Mouse (Mus musculus) C2C12 (cell line): Measurements from ENCODE around the gene Phyhd1. TPM values are rescaled to one million over a fixed set of nuclear protein-coding genes. Genes with fewer than 3 reads are reported as not detected.

Source experiments
- H3K27me3 ChIP-seq: one replicate; pipeline ENCODE4 v1.6.1; 2011; ENCODE audit not compliant: control insufficient read depth, insufficient read depth, insufficient read length
- H3K36me3 ChIP-seq: one replicate; pipeline ENCODE4 v1.6.1; 2011; ENCODE audit not compliant: control insufficient read depth, insufficient read depth
- H3K4me3 ChIP-seq: one replicate; pipeline ENCODE4 v1.5.1; 2011; ENCODE audit warnings: mild to moderate bottlenecking, control low read depth; ENCODE audit not compliant: poor library complexity, insufficient read depth, severe bottlenecking
- H3K79me2 ChIP-seq: one replicate; pipeline ENCODE4 v1.6.1; 2011; ENCODE audit not compliant: control insufficient read depth, insufficient read depth
- H3K79me3 ChIP-seq: one replicate; pipeline ENCODE4 v1.6.1; 2011; ENCODE audit warnings: low read depth, control low read depth
- H3ac ChIP-seq: one replicate; pipeline ENCODE3; 2011; ENCODE audit warnings: low read depth; ENCODE audit not compliant: control insufficient read depth, insufficient read length
- CEBPB ChIP-seq: IDR thresholded peaks from one replicate; pipeline ENCODE4 v1.6.1; 2011; ENCODE audit warnings: low read depth, mild to moderate bottlenecking, control low read depth, moderate library complexity
- CTCF ChIP-seq: IDR thresholded peaks from one replicate; pipeline ENCODE4 v1.5.1; 2011; ENCODE audit not compliant: control insufficient read depth, insufficient read depth, insufficient read length
- FOSL1 ChIP-seq: IDR thresholded peaks from one replicate; pipeline ENCODE4 v1.8.0; 2011; ENCODE audit warnings: mild to moderate bottlenecking, low read length; ENCODE audit not compliant: poor library complexity, insufficient read depth, severe bottlenecking
- MAX ChIP-seq: IDR thresholded peaks from one replicate; pipeline ENCODE4 v1.6.1; 2011; ENCODE audit warnings: mild to moderate bottlenecking, control low read depth
- MYOD1 ChIP-seq: IDR thresholded peaks from one replicate; pipeline ENCODE4 v1.6.1; 2011; ENCODE audit warnings: low read depth; ENCODE audit not compliant: control insufficient read depth, insufficient read length
- MYOG ChIP-seq: IDR thresholded peaks from one replicate; pipeline ENCODE4 v1.6.1; 2011; ENCODE audit not compliant: control insufficient read depth, insufficient read length; ENCODE audit errors: extremely low read depth
- USF1 ChIP-seq: IDR thresholded peaks from one replicate; pipeline ENCODE4 v1.6.1; 2011; ENCODE audit warnings: low read depth, mild to moderate bottlenecking, control low read depth, moderate library complexity
- polyA plus RNA-seq: library from polyadenylated mRNA; unstranded; fragments of >200 nt; fragmentation: generic; extraction: Trizol; gene quantifications from one replicate; pipeline ENCODE4 v1.2.1, GENCODE M21; 2012; ENCODE audit warnings: missing spikeins

Gene Phyhd1
- polyA plus RNA-seq, 1 experiment, result 1.4 TPM

- TF ChIP-seq MYOG, result no peak
- TF ChIP-seq MAX, result no peak
- peak; percentile 4 for TF ChIP-seq CEBPB
- Histone ChIP-seq H3ac (no peak overlapping the region), H3K79me3 (peaks cover 39% of the 10 kb centered on the region), H3K27me3 (no peaks in the 10 kb centered on the region), H3K79me2 (peaks cover 96% of the 10 kb centered on the region), H3K4me3 (no peak overlapping the region), H3K36me3 (peaks cover 55% of the 10 kb centered on the region)
Measured at GRCm38 (mm10) chr2:30251417-30252104, 14.4 kb upstream of the Phyhd1 start.

- Histone ChIP-seq H3K36me3 (peaks cover 60% of the 10 kb centered on the region), H3K79me3 (peaks cover 40% of the 10 kb centered on the region), H3ac (no peak overlapping the region), H3K4me3 (no peak overlapping the region), H3K27me3 (no peaks in the 10 kb centered on the region), H3K79me2 (peaks cover 96% of the 10 kb centered on the region)
- TF ChIP-seq MAX (no peak), MYOD1 (no peak), USF1 (no peak), FOSL1 (no peak), CEBPB (no peak), MYOG (no peak), CTCF (no peak)
Measured at GRCm38 (mm10) chr2:30252521-30252920, 13.5 kb upstream of the Phyhd1 start.

GRCm38 (mm10) chr2:30253809-30254208 is 12.2 kb upstream of the Phyhd1 start:
- Histone ChIP-seq H3K79me2 (peaks cover 96% of the 10 kb centered on the region), H3K27me3 (no peaks in the 10 kb centered on the region), H3ac (no peak overlapping the region), H3K4me3 (no peak overlapping the region), H3K36me3 (peaks cover 61% of the 10 kb centered on the region), H3K79me3 (peaks cover 33% of the 10 kb centered on the region)
- TF ChIP-seq FOSL1 (no peak), MAX (no peak), USF1 (no peak), MYOG (no peak)

GRCm38 (mm10) chr2:30255631-30256395 is 10.2 kb upstream of the Phyhd1 start:
- Histone ChIP-seq H3K79me2 (peaks cover 99% of the 10 kb centered on the region), H3K36me3 (peaks cover 68% of the 10 kb centered on the region), H3K79me3 (peaks cover 53% of the 10 kb centered on the region), H3K4me3 (no peak overlapping the region), H3K27me3 (no peaks in the 10 kb centered on the region), H3ac (no peak overlapping the region)
- TF ChIP-seq USF1 (no peak), CTCF (no peak), FOSL1 (no peak), CEBPB (no peak)

- peaks cover 61% of the 10 kb centered on the region for H3K79me3 ChIP-seq
- no peak overlapping the region for H3K4me3 ChIP-seq
- H3ac ChIP-seq, result no peak overlapping the region
- H3K27me3 ChIP-seq, result no peaks in the 10 kb centered on the region
- TF ChIP-seq MYOG (no peak), FOSL1 (no peak), CTCF (no peak), CEBPB (no peak), MYOD1 (no peak)
- peaks cover 99% of the 10 kb centered on the region for H3K79me2 ChIP-seq
- peaks cover 78% of the 10 kb centered on the region for H3K36me3 ChIP-seq
Measured at GRCm38 (mm10) chr2:30256616-30257350, 9.2 kb upstream of the Phyhd1 start.
